Mouse (Mus musculus) forebrain, embryonic 16.5 days (tissue): ENCODE measurements around the gene Gm20547. TPM values are rescaled to one million over a fixed set of nuclear protein-coding genes. Genes with fewer than 3 reads are reported as not detected.
"Not testable (repeated sequence)": the region's sequence is repeated elsewhere in the genome, so short reads cannot be mapped to it uniquely, and the experiment has no call there.

Experiments
- ATAC-seq: fragments of 200-750 bp; cut with Nextera tagmentation; 2 replicates; pipeline ENCODE4 v1.8.0; 2017; ENCODE audit warnings: mild to moderate bottlenecking, moderate library complexity
- H3K27ac ChIP-seq: fragments of 300-500 bp; sonication (generic); 2 replicates; pipeline ENCODE4 v1.5.1; 2014; ENCODE audit warnings: low read length, control low read depth
- H3K27me3 ChIP-seq: fragments of 300-500 bp; sonication (generic); replicated peaks from 2 replicates; pipeline ENCODE4 v1.6.1; 2014; ENCODE audit warnings: low read length; ENCODE audit not compliant: control insufficient read depth, insufficient read depth
- H3K36me3 ChIP-seq: fragments of 300-500 bp; sonication (generic); 2 replicates; pipeline ENCODE4 v1.6.1; 2014; ENCODE audit not compliant: control insufficient read depth, insufficient read depth
- H3K4me1 ChIP-seq: fragments of 300-500 bp; sonication (generic); replicated peaks from 2 replicates; pipeline ENCODE4 v1.6.1; 2014; ENCODE audit warnings: low read length; ENCODE audit not compliant: control insufficient read depth, insufficient read depth
- H3K4me2 ChIP-seq: fragments of 300-500 bp; sonication (generic); 2 replicates; pipeline ENCODE4 v1.6.1; 2014; ENCODE audit warnings: mild to moderate bottlenecking, low read length, control low read depth
- H3K4me3 ChIP-seq: fragments of 300-500 bp; sonication (generic); replicated peaks from 2 replicates; pipeline ENCODE4 v1.5.1; 2014; ENCODE audit warnings: mild to moderate bottlenecking, low read length, control low read depth
- H3K9ac ChIP-seq: fragments of 300-500 bp; sonication (generic); replicated peaks from 2 replicates; pipeline ENCODE4 v1.6.1; 2014; ENCODE audit warnings: low read depth, low read length, control low read depth
- H3K9me3 ChIP-seq: fragments of 300-500 bp; sonication (generic); 2 replicates; pipeline ENCODE4 v1.6.1; 2016; ENCODE audit warnings: low read length; ENCODE audit not compliant: control insufficient read depth
- WGBS: fragments of 180-500 bp; shearing (Covaris S2); extraction: QIAGEN DNeasy Blood & Tissue Kit; methylation state at CpG from one replicate; pipeline ENCODE4 v1.1.7; 2014; 5-methylcytosine and 5-hydroxymethylcytosine counted together
- polyA plus RNA-seq: library from polyadenylated mRNA; unstranded; fragments of >200 nt; fragmentation: Nextera tagmentation; extraction: Ambion mirVana; gene quantifications from 2 replicates; pipeline ENCODE4 v1.2.1, GENCODE M21; 2015

Gm20547 gene
- polyA plus RNA-seq, 1 experiment from 2014 or later = not detected

GRCm38 (mm10) chr17:34836155-34836855 is 45.5 kb downstream of the Gm20547 start:
- peak overlapping the region; percentile 87 for H3K9ac ChIP-seq
- H3K4me2 ChIP-seq = peak overlapping the region; percentile 99
- WGBS = 2% methylated on average over 47 of the region's 48 CpGs
- no peaks in the 10 kb centered on the region for H3K9me3 ChIP-seq
- H3K4me3 ChIP-seq = peak overlapping the region; percentile 93
- H3K27ac ChIP-seq = peak overlapping the region; percentile 86
- ATAC-seq = peak; percentile 77
- peaks cover 26% of the 10 kb centered on the region for H3K4me1 ChIP-seq
- no peaks in the 10 kb centered on the region for H3K27me3 ChIP-seq
- peaks cover 16% of the 10 kb centered on the region for H3K36me3 ChIP-seq

DNA sequence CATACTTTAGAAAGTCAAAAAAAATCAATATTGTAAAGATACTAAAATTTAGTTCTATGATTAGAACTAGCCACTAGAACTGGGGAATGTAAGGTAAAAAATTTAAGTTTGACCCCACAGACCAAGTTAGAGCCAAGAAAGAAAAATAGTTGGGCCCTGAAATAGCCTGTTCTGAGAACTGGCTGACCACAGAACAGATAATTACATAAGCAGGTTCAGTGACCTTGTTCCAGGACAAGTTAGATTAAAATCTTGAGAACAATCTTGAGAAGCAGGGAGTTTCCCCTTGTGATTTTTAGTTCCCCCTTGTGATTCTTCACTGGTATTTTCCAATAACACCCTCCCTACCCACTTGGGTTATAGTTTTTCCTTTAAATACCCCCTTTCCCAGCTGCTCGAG is 51.1 kb downstream of the Gm20547 start:
- 94% methylated on average over 1 of the region's 1 CpGs for WGBS
- H3K4me3 ChIP-seq, ATAC-seq, H3K27me3 ChIP-seq, H3K4me1 ChIP-seq, H3K27ac ChIP-seq, H3K4me2 ChIP-seq, H3K9me3 ChIP-seq, H3K9ac ChIP-seq: not testable (repeated sequence)
- H3K36me3 ChIP-seq = peaks cover 17% of the 10 kb centered on the region

GRCm38 (mm10) chr17:34814818-34815370 is 66.9 kb downstream of the Gm20547 start:
- WGBS = 76% methylated on average over 7 of the region's 7 CpGs
- Histone ChIP-seq H3K27ac (no peak overlapping the region), H3K36me3 (no peaks in the 10 kb centered on the region), H3K27me3 (no peaks in the 10 kb centered on the region), H3K9me3 (no peaks in the 10 kb centered on the region), H3K4me1 (no peaks in the 10 kb centered on the region), H3K4me3 (no peak overlapping the region), H3K4me2 (no peak overlapping the region), H3K9ac (no peak overlapping the region)
- ATAC-seq = no peak

DNA sequence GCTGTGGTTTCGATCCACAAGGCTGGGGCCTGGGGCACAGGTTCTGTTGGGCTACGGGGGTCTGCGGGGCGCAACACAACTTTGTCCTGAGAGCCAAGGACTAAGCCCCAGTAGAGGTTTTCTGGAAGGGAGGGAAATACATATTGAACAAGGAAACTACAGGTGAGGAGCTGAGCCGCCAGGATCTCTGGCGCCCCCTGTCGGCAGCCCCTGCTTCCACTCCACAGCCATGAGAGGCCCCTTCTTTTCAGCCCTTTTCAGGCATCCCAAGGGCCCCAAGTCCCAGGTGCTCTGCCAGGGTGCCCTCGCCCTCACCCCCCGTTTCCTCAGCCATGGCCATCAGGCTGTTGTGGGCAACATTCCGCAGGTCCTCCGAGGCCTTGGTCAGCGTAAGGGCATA is 68.1 kb downstream of the Gm20547 start:
- H3K4me1 ChIP-seq, ATAC-seq, H3K27ac ChIP-seq, H3K27me3 ChIP-seq, H3K36me3 ChIP-seq, H3K4me3 ChIP-seq, H3K4me2 ChIP-seq, H3K9ac ChIP-seq, H3K9me3 ChIP-seq: not testable (repeated sequence)
- WGBS = 63% methylated on average over 12 of the region's 12 CpGs

DNA sequence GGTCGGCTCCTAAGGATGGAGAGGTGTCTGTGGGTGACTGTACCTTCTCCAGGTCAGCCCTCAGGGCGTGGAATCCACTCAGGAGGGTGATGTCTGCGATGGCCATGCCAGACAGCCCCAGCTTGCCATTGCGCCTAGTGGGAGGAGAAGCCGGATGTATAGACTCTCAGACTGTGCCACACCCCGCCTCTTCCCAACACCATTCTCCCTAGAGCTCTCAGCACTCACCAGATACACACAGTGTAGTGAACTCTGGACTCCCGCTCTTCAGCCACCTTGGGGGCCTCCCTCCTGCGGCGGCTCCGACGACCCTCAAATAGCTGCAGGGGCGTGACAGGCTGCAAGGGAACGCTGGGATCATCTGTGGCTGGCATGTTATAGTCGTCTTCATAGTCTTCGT is 70.6 kb downstream of the Gm20547 start:
- no peak overlapping the region for H3K4me3 ChIP-seq
- H3K9me3 ChIP-seq = no peaks in the 10 kb centered on the region
- H3K27ac ChIP-seq = no peak overlapping the region
- 82% methylated on average over 15 of the region's 15 CpGs for WGBS
- H3K27me3 ChIP-seq = no peaks in the 10 kb centered on the region
- no peak overlapping the region for H3K9ac ChIP-seq
- no peak for ATAC-seq
- no peaks in the 10 kb centered on the region for H3K36me3 ChIP-seq
- H3K4me1 ChIP-seq = no peaks in the 10 kb centered on the region
- no peak overlapping the region for H3K4me2 ChIP-seq

DNA sequence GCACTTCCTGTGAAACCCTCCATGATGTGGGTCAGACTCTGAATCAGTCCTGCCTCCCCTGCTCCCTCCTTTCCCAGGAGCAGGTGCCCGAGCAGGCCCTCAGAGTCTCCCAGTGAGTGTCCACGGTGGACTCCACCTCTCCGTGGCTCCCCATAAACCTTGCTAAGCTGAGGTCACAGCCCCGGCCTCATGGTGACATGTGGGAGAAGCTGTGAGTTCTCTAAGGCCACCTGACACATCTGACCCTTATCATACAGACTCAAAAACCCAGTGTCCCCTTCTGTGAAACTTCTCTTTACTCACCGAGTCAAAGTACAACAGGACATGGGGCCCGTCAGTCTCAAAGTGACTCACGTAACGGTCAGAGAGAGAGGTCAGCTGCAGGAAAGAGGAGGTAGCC is 71.0 kb downstream of the Gm20547 start:
- not testable (repeated sequence) for H3K9me3 ChIP-seq, H3K4me1 ChIP-seq, H3K9ac ChIP-seq, H3K4me2 ChIP-seq, ATAC-seq, H3K27me3 ChIP-seq, H3K36me3 ChIP-seq, H3K4me3 ChIP-seq, H3K27ac ChIP-seq
- WGBS = 82% methylated on average over 8 of the region's 8 CpGs

- H3K27me3 ChIP-seq, H3K9ac ChIP-seq, H3K9me3 ChIP-seq, H3K27ac ChIP-seq, H3K36me3 ChIP-seq, H3K4me2 ChIP-seq, H3K4me3 ChIP-seq, H3K4me1 ChIP-seq, ATAC-seq: not testable (repeated sequence)
- 94% methylated on average over 5 of the region's 5 CpGs for WGBS
Measured at GRCm38 (mm10) chr17:34810411-34810810, 71.4 kb downstream of the Gm20547 start.

- H3K27ac ChIP-seq = no peak overlapping the region
- no peak overlapping the region for H3K4me3 ChIP-seq
- no peaks in the 10 kb centered on the region; the same call in 1 of the 2 replicates for H3K9me3 ChIP-seq
- ATAC-seq = no peak
- no peak overlapping the region for H3K4me2 ChIP-seq
- WGBS = 85% methylated on average over 6 of the region's 6 CpGs
- no peaks in the 10 kb centered on the region for H3K36me3 ChIP-seq
- no peak overlapping the region for H3K9ac ChIP-seq
- H3K4me1 ChIP-seq = no peaks in the 10 kb centered on the region
- H3K27me3 ChIP-seq = no peaks in the 10 kb centered on the region
Measured at GRCm38 (mm10) chr17:34808599-34809205, 73.1 kb downstream of the Gm20547 start.

DNA sequence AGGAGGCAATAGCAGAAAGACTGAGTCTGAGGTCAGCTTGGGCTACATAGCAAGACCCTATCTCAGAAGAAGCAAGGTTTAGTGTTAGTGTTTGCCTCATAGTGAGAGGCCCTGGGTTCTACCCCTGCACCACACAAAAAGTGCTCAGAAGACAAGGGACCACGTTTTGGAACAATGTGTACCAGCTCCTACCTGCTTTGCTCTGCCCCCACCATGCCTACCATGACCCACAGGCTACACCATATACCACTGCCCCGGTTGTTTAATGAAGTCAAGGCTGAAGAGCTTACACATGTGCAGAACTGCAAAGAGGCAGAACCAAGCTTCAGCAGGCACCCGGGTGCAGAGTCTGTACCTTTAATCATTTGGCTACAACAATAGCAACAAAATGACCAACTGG is 74.7 kb downstream of the Gm20547 start:
- Histone ChIP-seq H3K4me2 (no peak overlapping the region), H3K4me3 (no peak overlapping the region), H3K9me3 (no peaks in the 10 kb centered on the region; the same call in 1 of the 2 replicates), H3K27me3 (no peaks in the 10 kb centered on the region), H3K4me1 (no peaks in the 10 kb centered on the region), H3K27ac (no peak overlapping the region), H3K36me3 (no peaks in the 10 kb centered on the region), H3K9ac (no peak overlapping the region)
- ATAC-seq = no peak
- 62% methylated on average over 3 of the region's 3 CpGs for WGBS
